Mouse (Mus musculus) forebrain, embryonic 13.5 days (tissue): ENCODE measurements at regions not wholly inside any gene's neighbourhood (a gene's known extent, or its start where the extent isn't known, plus 50 kb on each side); places are given as distances from the start of the nearest gene placed in this dataset.

ENCODE experiments used
- ATAC-seq: fragments of 200-750 bp; cut with Nextera tagmentation; 2 replicates; pipeline ENCODE4 v1.8.0; 2017
- H3K27ac ChIP-seq: fragments of 300-500 bp; sonication (generic); 2 replicates; pipeline ENCODE4 v1.5.1; 2015; ENCODE audit warnings: inconsistent platforms, mild to moderate bottlenecking, moderate library complexity
- H3K27me3 ChIP-seq: fragments of 300-500 bp; sonication (generic); 2 replicates; pipeline ENCODE4 v1.6.1; 2015; ENCODE audit warnings: mild to moderate bottlenecking, inconsistent platforms
- H3K36me3 ChIP-seq: fragments of 300-500 bp; sonication (generic); 2 replicates; pipeline ENCODE4 v1.6.1; 2015; ENCODE audit warnings: mild to moderate bottlenecking, inconsistent platforms; ENCODE audit not compliant: poor library complexity, severe bottlenecking
- H3K4me1 ChIP-seq: fragments of 300-500 bp; sonication (generic); 2 replicates; pipeline ENCODE4 v1.6.1; 2015; ENCODE audit warnings: inconsistent platforms
- H3K4me2 ChIP-seq: fragments of 300-500 bp; sonication (generic); 2 replicates; pipeline ENCODE4 v1.6.1; 2015; ENCODE audit warnings: inconsistent platforms, mild to moderate bottlenecking, moderate library complexity
- H3K4me3 ChIP-seq: fragments of 300-500 bp; sonication (generic); 2 replicates; pipeline ENCODE4 v1.5.1; 2015; ENCODE audit warnings: mild to moderate bottlenecking, inconsistent platforms
- H3K9ac ChIP-seq: fragments of 300-500 bp; sonication (generic); 2 replicates; pipeline ENCODE4 v1.6.1; 2015; ENCODE audit warnings: mild to moderate bottlenecking, inconsistent platforms
- H3K9me3 ChIP-seq: fragments of 300-500 bp; sonication (generic); replicated peaks from 2 replicates; pipeline ENCODE4 v1.6.1; 2016; ENCODE audit warnings: inconsistent platforms
- WGBS: fragments of 180-500 bp; shearing (Covaris S2); methylation state at CpG from one replicate; pipeline ENCODE4 v1.1.7; 2015; 5-methylcytosine and 5-hydroxymethylcytosine counted together

DNA sequence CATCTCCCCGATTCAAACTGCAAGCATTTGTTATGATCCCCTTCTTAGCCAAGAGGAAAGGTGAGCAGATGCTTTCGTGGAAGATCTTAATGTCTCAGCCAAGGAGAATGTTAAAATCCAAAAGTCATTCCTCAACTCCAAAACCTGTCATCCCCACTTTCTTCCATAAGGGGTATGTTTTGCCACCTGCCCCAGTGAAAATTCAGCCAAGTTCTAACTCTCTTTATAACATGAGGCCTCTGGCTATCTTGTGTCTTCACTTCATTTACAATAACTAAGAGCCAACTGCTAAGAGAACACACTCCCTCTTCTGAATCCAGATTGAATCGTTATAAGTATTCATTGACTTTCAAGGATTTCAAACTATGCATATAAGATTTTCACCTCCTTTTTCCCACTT is 246.7 kb upstream of the Adam34 start:
- Histone ChIP-seq H3K9me3 (no peaks in the 10 kb centered on the region), H3K4me3 (no peak overlapping the region), H3K4me2 (no peak overlapping the region), H3K36me3 (no peaks in the 10 kb centered on the region), H3K27me3 (no peaks in the 10 kb centered on the region), H3K4me1 (no peaks in the 10 kb centered on the region), H3K27ac (no peak overlapping the region), H3K9ac (no peak overlapping the region)
- 92% methylated on average over 3 of the region's 3 CpGs for WGBS
- no peak for ATAC-seq

DNA sequence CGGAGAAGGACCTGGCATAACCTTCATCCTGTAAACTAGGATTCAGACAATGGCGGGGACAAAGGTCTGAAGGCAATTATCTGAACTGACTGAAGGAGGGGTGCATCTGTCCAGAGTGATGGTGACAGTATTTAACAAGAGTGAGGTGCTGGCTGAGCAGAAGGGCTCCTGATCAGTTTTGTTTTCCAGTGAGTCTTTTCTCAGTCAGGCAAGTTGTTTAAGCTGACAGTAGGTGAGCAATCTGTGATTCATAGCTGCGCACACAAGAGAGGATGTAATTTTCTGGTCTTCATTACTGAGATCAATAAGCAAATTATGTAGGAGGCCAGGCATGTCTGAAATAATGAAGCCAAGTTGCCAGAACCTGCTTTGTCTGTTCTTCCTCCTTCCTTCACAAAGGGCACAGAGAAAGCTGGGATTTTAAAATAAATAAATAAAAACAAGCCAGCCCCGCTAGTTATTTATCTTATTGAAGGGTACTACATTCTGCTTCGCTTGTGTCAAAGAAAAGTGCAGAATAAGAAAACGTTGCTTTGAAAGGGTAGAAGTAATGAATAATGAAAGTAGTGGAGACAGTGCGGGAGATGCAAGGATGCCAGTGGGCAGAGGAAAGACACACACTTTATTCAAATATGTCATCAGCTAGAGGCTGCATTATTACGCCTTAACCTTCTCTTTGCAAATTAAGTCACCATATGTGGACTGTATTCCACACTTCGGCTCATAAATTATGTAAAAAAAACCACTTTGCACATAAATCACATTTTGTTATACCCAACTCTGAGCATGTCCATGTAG is 239.6 kb upstream of the Adam34 start:
- H3K27ac ChIP-seq = no peak overlapping the region
- 0 out of 2 replicates have a peak, but pooled peaks have one; percentile 43 for ATAC-seq
- peak overlapping the region; percentile 25 for H3K4me2 ChIP-seq
- H3K4me1 ChIP-seq = peaks cover 11% of the 10 kb centered on the region
- no peaks in the 10 kb centered on the region for H3K36me3 ChIP-seq
- no peaks in the 10 kb centered on the region for H3K9me3 ChIP-seq
- no peaks in the 10 kb centered on the region for H3K27me3 ChIP-seq
- WGBS = 41% methylated on average over 9 of the region's 9 CpGs
- no peak overlapping the region for H3K4me3 ChIP-seq
- no peak overlapping the region for H3K9ac ChIP-seq

DNA sequence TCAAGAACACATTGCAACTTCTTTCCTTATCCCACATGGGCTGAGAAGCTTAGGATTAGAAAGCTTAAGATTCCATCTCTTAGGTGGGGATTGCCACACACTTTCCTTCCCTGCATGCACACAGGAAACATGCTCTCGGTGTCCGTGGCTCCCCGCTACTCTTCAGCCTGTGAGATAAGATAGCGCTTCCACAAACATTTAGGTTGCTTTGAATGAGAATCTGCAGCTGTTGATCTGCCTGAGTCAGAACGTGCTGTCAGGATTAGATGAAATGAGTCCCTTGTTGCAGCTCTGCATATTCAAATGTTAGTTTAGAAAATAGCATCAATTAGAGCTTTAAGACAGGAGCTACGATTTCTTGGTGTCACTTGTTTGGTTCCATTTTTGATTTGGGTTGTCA is 239.0 kb upstream of the Adam34 start:
- Histone ChIP-seq H3K9me3 (no peaks in the 10 kb centered on the region), H3K36me3 (no peaks in the 10 kb centered on the region), H3K4me3 (no peak overlapping the region), H3K4me1 (peaks cover 11% of the 10 kb centered on the region), H3K27ac (no peak overlapping the region), H3K27me3 (no peaks in the 10 kb centered on the region), H3K4me2 (peak overlapping the region; percentile 25), H3K9ac (no peak overlapping the region)
- WGBS = 47% methylated on average over 6 of the region's 6 CpGs
- ATAC-seq = no peak

DNA sequence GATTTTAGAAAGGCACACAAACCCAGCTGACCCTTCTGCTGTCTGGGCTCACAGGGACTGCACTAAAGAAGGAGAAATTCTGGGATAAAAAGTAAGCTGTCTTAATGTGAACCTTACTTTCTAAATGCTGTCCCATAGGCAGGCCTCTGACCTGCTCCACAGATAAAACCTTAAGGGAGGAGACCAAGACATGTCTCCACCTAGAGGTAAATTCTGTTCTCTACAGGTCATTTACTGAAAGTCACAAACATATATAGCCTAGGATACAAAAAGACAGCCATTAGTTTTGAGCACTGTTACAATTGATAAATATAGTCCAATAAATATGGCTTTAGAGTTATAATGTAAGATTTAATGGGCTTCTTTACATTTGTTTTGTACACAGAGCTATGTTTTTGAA is 221.9 kb upstream of the Adam34 start:
- Histone ChIP-seq H3K36me3 (no peaks in the 10 kb centered on the region), H3K27me3 (no peaks in the 10 kb centered on the region), H3K4me1 (no peaks in the 10 kb centered on the region), H3K4me2 (no peak overlapping the region), H3K27ac (no peak overlapping the region), H3K9ac (no peak overlapping the region), H3K4me3 (no peak overlapping the region), H3K9me3 (no peaks in the 10 kb centered on the region)
- no peak for ATAC-seq

DNA sequence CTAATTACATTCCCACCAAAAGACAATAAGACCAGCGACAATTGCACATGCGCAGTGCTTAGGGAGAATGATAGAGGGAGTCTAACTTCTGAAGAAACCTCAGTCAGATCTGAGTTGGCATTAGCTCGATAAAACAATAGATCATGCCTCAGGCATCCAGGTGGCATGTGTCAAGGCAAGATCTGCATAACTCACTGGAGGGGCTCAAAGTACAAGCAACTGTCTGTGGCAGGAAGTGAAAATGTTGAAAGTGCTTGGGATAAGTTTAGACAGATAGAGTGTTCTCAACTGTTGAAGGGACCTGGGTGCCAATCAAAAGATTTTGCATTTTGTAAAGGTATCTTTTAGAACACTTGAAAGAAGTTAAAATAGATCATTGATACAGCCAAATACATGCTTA is 213.1 kb upstream of the Adam34 start:
- Histone ChIP-seq H3K9ac (no peak overlapping the region), H3K4me2 (no peak overlapping the region), H3K27me3 (no peaks in the 10 kb centered on the region), H3K27ac (no peak overlapping the region), H3K4me1 (no peaks in the 10 kb centered on the region), H3K4me3 (no peak overlapping the region), H3K9me3 (no peaks in the 10 kb centered on the region), H3K36me3 (no peaks in the 10 kb centered on the region)
- ATAC-seq = no peak
- WGBS = 72% methylated on average over 3 of the region's 3 CpGs

DNA sequence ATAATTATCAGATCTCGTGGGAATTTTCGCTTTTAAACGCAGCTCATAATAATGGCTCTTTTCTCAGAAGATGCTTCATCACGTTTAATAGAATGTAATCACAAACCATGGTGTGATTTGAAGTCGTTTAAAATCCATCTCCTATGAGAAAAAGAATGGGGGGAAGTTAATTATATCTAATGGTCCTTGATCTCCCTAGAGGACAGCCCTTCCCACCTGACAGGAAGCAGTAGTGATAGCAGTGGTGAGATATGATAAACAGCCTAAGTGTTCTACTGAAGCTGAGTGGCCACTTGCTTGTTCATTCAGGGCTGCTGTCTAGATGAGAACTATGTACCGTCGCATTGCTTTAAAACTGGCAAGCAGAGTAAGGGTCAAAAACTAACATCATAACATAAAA is 211.4 kb upstream of the Adam34 start:
- no peak overlapping the region for H3K4me3 ChIP-seq
- H3K36me3 ChIP-seq = no peaks in the 10 kb centered on the region
- ATAC-seq = no peak
- no peaks in the 10 kb centered on the region for H3K4me1 ChIP-seq
- H3K9ac ChIP-seq = no peak overlapping the region
- no peak overlapping the region for H3K4me2 ChIP-seq
- no peak overlapping the region for H3K27ac ChIP-seq
- H3K27me3 ChIP-seq = no peaks in the 10 kb centered on the region
- no peaks in the 10 kb centered on the region for H3K9me3 ChIP-seq
- WGBS = 66% methylated on average over 7 of the region's 7 CpGs

DNA sequence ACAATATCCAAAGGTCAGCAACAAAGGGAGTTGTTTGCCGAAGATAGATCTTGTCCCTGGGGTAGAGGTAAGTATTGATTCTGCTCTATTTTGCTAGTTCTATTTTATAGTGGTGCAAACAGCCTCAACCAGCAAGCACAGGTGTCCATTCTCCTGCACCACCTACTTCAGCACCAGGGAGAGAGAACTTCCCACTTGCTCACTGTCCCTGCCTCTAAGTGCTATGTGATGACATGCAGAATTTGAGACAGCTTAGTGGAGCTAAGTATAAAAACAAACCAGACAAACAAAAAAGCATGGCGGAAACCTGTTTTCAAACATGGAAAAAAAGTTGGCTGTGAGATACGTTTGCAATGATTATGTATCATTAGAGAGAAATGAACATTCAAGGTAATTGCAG is 196.3 kb upstream of the Adam34 start:
- no peaks in the 10 kb centered on the region for H3K27me3 ChIP-seq
- H3K4me3 ChIP-seq = no peak overlapping the region
- no peak overlapping the region for H3K4me2 ChIP-seq
- ATAC-seq = no peak
- no peaks in the 10 kb centered on the region for H3K4me1 ChIP-seq
- no peaks in the 10 kb centered on the region for H3K9me3 ChIP-seq
- H3K36me3 ChIP-seq = no peaks in the 10 kb centered on the region
- WGBS = 78% methylated on average over 3 of the region's 3 CpGs
- no peak overlapping the region for H3K27ac ChIP-seq
- H3K9ac ChIP-seq = no peak overlapping the region

DNA sequence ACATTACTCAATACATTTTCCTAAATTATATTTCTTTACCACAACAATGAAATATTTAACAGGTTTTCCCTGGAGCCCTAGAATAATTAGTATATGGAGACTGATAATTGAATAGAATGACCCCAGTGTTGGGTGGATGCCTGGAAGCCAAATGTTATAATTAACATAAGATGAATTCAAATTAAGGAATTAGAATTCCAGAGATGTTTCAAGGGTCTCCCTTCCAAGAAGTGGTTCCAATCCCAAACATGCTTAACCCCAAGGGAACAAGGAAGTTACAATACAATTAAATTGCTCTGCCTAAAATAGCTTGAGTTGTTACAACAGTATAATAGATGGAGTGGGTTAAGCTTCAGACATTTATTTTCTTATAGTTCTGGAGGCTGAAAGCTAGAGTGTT is 185.3 kb upstream of the Adam34 start:
- no peak overlapping the region for H3K4me2 ChIP-seq
- no peak overlapping the region for H3K4me3 ChIP-seq
- peak; percentile 57 for ATAC-seq
- peaks cover 5% of the 10 kb centered on the region; the same call in 1 of the 2 replicates for H3K4me1 ChIP-seq
- no peak overlapping the region for H3K9ac ChIP-seq
- no peaks in the 10 kb centered on the region for H3K36me3 ChIP-seq
- no peaks in the 10 kb centered on the region for H3K27me3 ChIP-seq
- no peak overlapping the region for H3K27ac ChIP-seq
- H3K9me3 ChIP-seq = no peaks in the 10 kb centered on the region

DNA sequence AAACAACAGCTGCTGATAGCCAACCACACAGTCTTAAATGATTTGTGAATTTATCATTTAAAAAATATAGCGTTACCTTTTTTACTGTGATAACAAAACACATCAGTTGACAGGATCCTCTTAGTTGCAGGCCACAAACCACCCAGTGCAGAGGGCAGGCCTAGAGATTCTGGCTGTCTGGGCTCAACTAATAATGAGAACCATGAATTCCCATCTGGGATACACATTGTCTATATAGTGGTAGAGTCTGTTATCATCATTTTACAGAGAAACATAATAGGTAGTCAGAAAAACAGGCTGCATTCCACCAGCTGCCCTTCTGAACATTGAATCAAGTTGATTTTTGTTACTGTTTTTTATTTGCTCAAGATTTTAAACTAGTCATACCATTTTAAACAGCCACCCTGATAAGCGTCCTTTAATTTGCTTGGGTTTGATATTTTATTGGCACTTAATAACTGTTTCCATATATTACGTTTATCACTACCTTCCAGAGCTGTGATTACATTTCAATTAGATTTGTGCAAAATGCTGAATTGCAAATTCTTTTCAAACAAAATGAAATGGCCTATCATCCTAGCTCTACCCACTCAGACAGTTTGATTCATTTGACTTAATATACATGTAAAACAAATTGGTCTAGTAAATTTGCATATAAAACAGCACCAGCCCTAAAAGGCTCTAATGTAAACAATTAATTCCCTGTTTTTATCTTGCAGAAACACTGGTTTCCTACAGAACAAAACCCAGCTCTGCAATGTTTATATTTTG is 144.2 kb upstream of the Adam34 start:
- ATAC-seq = no peak
- Histone ChIP-seq H3K27me3 (no peaks in the 10 kb centered on the region), H3K27ac (no peak overlapping the region), H3K9me3 (no peaks in the 10 kb centered on the region), H3K4me1 (no peaks in the 10 kb centered on the region), H3K9ac (no peak overlapping the region), H3K36me3 (no peaks in the 10 kb centered on the region), H3K4me3 (no peak overlapping the region), H3K4me2 (no peak overlapping the region)
- WGBS = 78% methylated on average over 3 of the region's 3 CpGs
